Mouse (Mus musculus): ENCODE results near the gene Olfr1447.

Olfr1447 gene

DNA sequence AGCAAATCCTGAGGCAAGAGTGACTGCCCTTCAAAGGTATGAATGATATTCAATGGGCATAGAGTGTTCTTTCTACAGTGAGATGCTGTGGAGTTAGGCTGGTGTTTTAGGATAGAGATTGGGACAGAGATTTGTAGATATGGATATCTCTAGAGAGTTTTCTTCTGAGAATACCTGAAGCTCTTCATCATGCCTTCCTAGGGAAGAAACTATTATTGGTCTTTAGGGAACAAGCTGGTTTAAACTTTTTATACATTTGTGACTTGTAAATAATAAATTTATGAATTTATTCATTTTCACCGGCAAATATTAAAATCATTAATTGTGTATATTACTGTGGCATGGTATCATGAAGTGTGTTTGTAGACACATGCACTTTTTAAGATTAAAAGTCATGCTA, at the start of gene Olfr1447:
Olfr1447 (minus strand) TSS at position 101 of the 400 bp plus-strand sequence.
- no peak for DNase-seq (ENCODE audit: low spot score in 2 of 2)

DNA sequence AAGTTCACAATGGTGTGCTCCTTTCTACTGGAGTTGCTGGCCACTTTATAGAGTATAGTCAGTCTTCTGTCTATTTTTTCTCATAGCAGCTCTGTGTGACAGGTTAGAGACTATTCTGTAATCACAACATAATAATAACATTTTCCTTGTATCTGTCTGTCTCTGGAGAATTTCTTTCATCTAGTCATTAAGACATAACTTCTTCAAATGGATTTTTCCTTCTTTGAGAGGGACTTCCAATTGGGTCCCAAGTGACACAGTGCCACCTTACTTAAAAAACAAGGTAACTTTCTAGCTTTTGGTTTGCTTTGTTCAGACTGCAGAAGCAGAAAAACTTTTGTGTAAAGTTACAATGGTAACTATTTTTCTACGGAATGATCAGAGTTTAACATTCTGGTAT, 46.4 kb upstream of the Olfr1447 start, which contains the start of gene Olfr1450:
Olfr1450 (plus strand) TSS at position 301 of the 400 bp plus-strand sequence.
- no peak for DNase-seq (ENCODE audit: low spot score in 2 of 2)

DNA sequence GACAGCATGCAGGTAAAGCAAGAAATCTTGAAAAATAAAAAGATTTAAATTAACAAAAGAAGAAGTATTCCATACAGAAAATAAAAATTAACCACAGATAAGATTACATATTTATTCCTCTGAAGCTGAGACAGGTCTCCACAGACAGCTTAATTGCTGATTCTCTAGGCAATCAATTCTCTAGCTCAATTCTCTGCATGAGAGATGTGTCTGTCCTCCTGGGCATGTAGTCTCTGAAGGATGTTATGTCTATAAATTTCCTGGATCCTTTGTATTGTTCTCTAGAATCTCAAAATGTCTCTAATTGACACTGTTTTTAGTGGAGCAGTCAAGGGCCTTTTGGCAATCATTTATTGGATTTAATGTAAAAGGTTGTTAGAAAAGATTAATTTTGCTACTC, 27.0 kb upstream of the Olfr1447 start, which contains the start of gene Olfr1449:
Olfr1449 (plus strand) TSS at position 301 of the 400 bp plus-strand sequence.
- no peak for DNase-seq (ENCODE audit: low spot score in 2 of 2)

DNA sequence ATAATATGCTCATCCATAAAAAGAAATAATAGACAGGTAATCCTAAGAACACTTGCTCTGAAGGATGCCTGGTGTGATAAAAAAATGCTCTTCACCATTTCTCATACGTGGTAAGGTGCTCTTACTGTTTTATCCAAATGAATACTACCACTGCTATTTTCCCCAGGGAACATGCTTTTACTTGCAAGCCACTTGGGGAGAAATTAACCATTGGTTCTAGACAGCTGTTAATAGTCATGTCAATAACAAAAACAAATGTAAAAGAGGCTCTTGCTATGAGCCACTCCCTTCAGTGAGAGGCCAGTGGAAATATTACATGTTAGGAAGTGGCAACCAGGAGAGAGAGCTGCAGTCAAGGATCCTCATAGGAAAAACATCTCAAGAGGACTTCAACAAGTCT, 20.8 kb upstream of the Olfr1447 start, which contains the start of gene Olfr1448:
Olfr1448 (minus strand) TSS at position 101 of the 400 bp plus-strand sequence.
- no peak for DNase-seq (ENCODE audit: low spot score in 2 of 2)

DNA sequence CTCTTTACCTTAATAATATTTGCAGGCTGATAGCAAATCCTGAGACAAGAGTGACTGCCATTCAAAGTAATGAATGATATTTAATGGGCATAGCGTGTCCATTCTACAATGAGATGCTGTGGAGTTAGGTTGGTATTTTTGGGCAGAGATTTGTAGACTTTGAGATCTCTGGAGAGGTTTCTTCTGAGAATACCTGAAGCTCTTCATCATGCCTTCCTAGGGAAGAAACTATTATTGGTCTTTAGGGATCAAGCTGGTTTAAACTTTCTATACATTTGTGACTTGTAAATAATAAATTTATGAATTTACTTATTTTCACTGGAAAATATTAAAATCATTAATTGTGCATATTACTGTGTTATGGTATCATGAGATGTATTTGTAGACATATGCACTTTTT, 10.1 kb downstream of the Olfr1447 start, which contains the start of gene Olfr1446:
Olfr1446 (minus strand) TSS at position 101 of the 400 bp plus-strand sequence.
- DNase-seq (ENCODE audit: low spot score in 2 of 2), result no peak

DNA sequence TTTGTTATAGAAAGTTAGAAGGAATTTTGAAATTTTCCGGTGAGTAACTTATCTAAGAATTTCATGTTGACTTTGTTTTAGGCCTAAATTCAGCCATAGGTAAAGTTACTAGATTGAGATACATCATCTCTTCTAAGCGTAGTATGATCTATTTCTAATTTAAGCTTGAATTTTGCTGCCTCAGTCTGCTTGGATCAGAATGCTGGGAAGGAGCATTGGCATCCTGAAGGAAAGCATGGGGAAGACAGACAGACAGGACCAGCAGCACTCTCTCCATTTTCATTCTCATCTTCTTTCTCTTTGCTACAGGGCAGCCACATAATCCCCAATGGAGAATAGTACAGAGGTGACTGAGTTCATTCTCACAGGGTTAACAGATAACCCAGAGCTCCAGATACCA, 20.0 kb downstream of the Olfr1447 start, which contains the start of gene Olfr1445:
Olfr1445 (plus strand) TSS at position 301 of the 400 bp plus-strand sequence.
- DNase-seq (ENCODE audit: low spot score in 2 of 2), result no peak

GRCm38 (mm10) chr19:12856983-12857382, 46.6 kb downstream of the Olfr1447 start, which contains the start of gene Olfr1444:
TSS of gene Olfr1444 (plus strand) at chr19:12857283.
- no peak for DNase-seq (ENCODE audit: low spot score in 2 of 2)
